Mouse (Mus musculus) spleen, postnatal 0 days (tissue): ENCODE measurements around the gene Atxn3. TPM values are rescaled to one million over a fixed set of nuclear protein-coding genes. Genes with fewer than 3 reads are reported as not detected.

ENCODE experiments used
- polyA plus RNA-seq: library from polyadenylated mRNA; unstranded; fragments of >200 nt; fragmentation: Nextera tagmentation; extraction: Ambion mirVana; gene quantifications from 2 replicates; pipeline ENCODE4 v1.2.1, GENCODE M21; 2015

Atxn3 gene
- 14.8 and 16.4 TPM in 2 replicates for polyA plus RNA-seq

DNA sequence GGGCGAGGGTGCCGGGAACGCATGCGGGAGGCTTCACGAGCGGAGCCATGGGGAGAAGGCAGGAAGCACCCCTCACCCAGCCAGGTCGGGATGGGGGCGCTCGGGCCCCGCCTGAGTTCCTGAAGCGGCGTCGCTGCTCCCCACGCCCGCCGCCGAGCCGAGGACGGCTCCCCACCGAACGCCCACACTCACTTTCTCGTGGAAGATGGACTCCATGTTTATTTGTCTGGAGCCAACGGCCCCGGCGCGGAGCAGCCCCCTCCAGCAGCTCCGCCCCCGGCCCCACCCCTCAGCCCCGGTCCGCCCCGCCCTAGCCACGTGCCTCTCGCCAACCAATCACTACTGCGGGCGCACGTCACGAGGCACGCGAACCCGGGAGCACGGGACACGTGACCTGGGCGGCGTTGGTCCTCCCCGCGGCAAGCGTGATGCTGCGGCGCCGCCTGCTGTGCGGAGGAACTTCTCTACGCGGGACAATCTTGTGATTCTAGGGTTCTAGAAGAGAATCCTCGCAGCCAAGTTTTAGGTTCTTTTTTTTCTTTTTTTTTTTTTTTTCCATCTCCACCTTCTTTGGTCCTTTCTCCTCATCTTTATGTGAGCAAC is at the start of gene Atxn3:
Atxn3 (minus strand) TSS at position 305 of the 603 bp plus-strand sequence.

GRCm38 (mm10) chr12:101975601-101976571 is 17.8 kb upstream of the Atxn3 start, which contains the start of gene Cpsf2:
Cpsf2 (plus strand) TSS chr12:101975988.

GRCm38 (mm10) chr12:101912626-101913490 is 45.2 kb downstream of the Atxn3 start, which contains the start of gene Trip11:
Trip11 (minus strand) TSS chr12:101913267.

Other genes with a start within 250 kb of the Atxn3 start
- gene Tc2n, start 239.7 kb downstream of the Atxn3 start, polyA plus RNA-seq: 0.27 and 0.36 TPM in 2 replicates
- gene Fbln5, start 139.2 kb downstream of the Atxn3 start, polyA plus RNA-seq: 94.4 and 108 TPM in 2 replicates
- 13.2 and 17.9 TPM in 2 replicates for gene Trip11, start 45.0 kb downstream of the Atxn3 start, polyA plus RNA-seq
- 27.2 and 28.3 TPM in 2 replicates for gene Cpsf2, start 17.7 kb upstream of the Atxn3 start, polyA plus RNA-seq
- gene Slc24a4, start 170.5 kb upstream of the Atxn3 start, polyA plus RNA-seq: 0.15 and 0.22 TPM in 2 replicates